Mouse (Mus musculus): Measurements from ENCODE around the gene Ifitm1. TPM values are rescaled to one million over a fixed set of nuclear protein-coding genes. Genes with fewer than 3 reads are reported as not detected.
"Not testable (repeated sequence)": the region's sequence is repeated elsewhere in the genome, so short reads cannot be mapped to it uniquely, and the experiment has no call there.

Gene Ifitm1
- polyA plus RNA-seq, 1 experiment from 2014 or later: 20.6 TPM

- Histone ChIP-seq H3K27me3 (replicated peaks) (no peaks in the 10 kb centered on the region), H3K4me1 (peaks cover 5% of the 10 kb centered on the region; the same call in 1 of the 2 replicates), H3K9ac (replicated peaks) (no peak overlapping the region), H3K36me3 (no peaks in the 10 kb centered on the region), H3K9me3 (replicated peaks) (no peaks in the 10 kb centered on the region), H3K27ac (replicated peaks) (no peak overlapping the region), H3K4me2 (no peak overlapping the region), H3K4me3 (replicated peaks) (no peak overlapping the region)
- ATAC-seq (ENCODE audit: low FRiP score): no peak
- 49% methylated on average over 2 of the region's 2 CpGs for WGBS
These were observed 5.6 kb upstream of the Ifitm1 start for GRCm38 (mm10) chr7:140961416-140961815.

- ATAC-seq (ENCODE audit: low FRiP score): no peak
- Histone ChIP-seq H3K27me3 (replicated peaks) (no peaks in the 10 kb centered on the region), H3K4me1 (peaks cover 5% of the 10 kb centered on the region; the same call in 1 of the 2 replicates), H3K27ac (replicated peaks) (no peak overlapping the region), H3K36me3 (no peaks in the 10 kb centered on the region), H3K4me2 (no peak overlapping the region), H3K9me3 (replicated peaks) (no peaks in the 10 kb centered on the region), H3K9ac (replicated peaks) (no peak overlapping the region), H3K4me3 (replicated peaks) (no peak overlapping the region)
- 47% methylated on average over 2 of the region's 2 CpGs for whole genome bisulfite sequencing
These were observed 4.3 kb upstream of the Ifitm1 start for GRCm38 (mm10) chr7:140962733-140963132.

- H3K4me1 ChIP-seq: no peaks in the 10 kb centered on the region
- H3K36me3 ChIP-seq: no peaks in the 10 kb centered on the region
- no peak overlapping the region for H3K9ac ChIP-seq (replicated peaks)
- 0 out of 2 replicates have a peak overlapping the region, but pooled peaks have one; percentile 13 for H3K4me2 ChIP-seq
- no peaks in the 10 kb centered on the region for H3K27me3 ChIP-seq (replicated peaks)
- H3K27ac ChIP-seq (replicated peaks): no peak overlapping the region
- no peaks in the 10 kb centered on the region for H3K9me3 ChIP-seq (replicated peaks)
- no peak overlapping the region for H3K4me3 ChIP-seq (replicated peaks)
- no peak for ATAC-seq (ENCODE audit: low FRiP score)
- WGBS: 8% methylated on average over 14 of the region's 14 CpGs
These were observed 1.0 kb downstream of the Ifitm1 start for GRCm38 (mm10) chr7:140967862-140968591.

DNA sequence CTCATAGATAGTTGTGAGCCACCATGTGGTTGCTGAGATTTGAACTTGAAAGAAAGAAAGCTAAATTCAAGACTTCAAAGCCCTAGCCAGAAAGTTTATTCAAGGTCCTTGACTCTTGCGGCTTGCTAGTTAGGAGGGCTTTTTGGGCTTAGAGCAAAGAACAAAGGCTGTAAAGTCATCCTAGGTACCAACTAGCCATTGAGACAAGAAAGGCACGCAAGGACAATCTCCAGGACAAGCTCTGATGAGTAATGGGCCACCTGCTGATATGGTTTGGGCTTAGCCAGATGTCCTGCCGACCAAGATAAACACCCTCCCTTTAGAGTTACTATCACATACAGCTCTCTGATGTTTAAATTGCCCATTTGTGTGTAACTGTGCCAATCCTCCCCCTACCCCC, 1.7 kb downstream of the Ifitm1 start:
- H3K4me2 ChIP-seq; H3K4me3 ChIP-seq (replicated peaks); ATAC-seq (ENCODE audit: low FRiP score); H3K9ac ChIP-seq (replicated peaks); H3K27ac ChIP-seq (replicated peaks); H3K9me3 ChIP-seq (replicated peaks); H3K36me3 ChIP-seq; H3K27me3 ChIP-seq (replicated peaks); H3K4me1 ChIP-seq: not testable (repeated sequence)
- 26% methylated on average over 3 of the region's 3 CpGs for WGBS

GRCm38 (mm10) chr7:140970931-140971330, 3.9 kb downstream of the Ifitm1 start:
- Histone ChIP-seq H3K4me2 (no peak overlapping the region), H3K4me3 (replicated peaks) (no peak overlapping the region), H3K9ac (replicated peaks) (no peak overlapping the region), H3K27ac (replicated peaks) (no peak overlapping the region), H3K4me1 (peaks cover 10% of the 10 kb centered on the region; the same call in 1 of the 2 replicates), H3K36me3 (no peaks in the 10 kb centered on the region), H3K27me3 (replicated peaks) (0 out of 2 replicates have a peak, but pooled peaks cover 3% of the 10 kb centered on the region), H3K9me3 (replicated peaks) (no peaks in the 10 kb centered on the region)
- no peak for ATAC-seq (ENCODE audit: low FRiP score)
- WGBS: 50% methylated on average over 7 of the region's 7 CpGs

- Histone ChIP-seq H3K27ac (replicated peaks) (no peak overlapping the region), H3K36me3 (no peaks in the 10 kb centered on the region), H3K27me3 (replicated peaks) (0 out of 2 replicates have a peak, but pooled peaks cover 3% of the 10 kb centered on the region), H3K9me3 (replicated peaks) (no peaks in the 10 kb centered on the region), H3K4me3 (replicated peaks) (no peak overlapping the region), H3K4me2 (no peak overlapping the region), H3K4me1 (peaks cover 10% of the 10 kb centered on the region; the same call in 1 of the 2 replicates), H3K9ac (replicated peaks) (no peak overlapping the region)
- WGBS: 85% methylated on average over 8 of the region's 8 CpGs
- ATAC-seq (ENCODE audit: low FRiP score): no peak
These were observed 4.6 kb downstream of the Ifitm1 start for GRCm38 (mm10) chr7:140971479-140972171.

DNA sequence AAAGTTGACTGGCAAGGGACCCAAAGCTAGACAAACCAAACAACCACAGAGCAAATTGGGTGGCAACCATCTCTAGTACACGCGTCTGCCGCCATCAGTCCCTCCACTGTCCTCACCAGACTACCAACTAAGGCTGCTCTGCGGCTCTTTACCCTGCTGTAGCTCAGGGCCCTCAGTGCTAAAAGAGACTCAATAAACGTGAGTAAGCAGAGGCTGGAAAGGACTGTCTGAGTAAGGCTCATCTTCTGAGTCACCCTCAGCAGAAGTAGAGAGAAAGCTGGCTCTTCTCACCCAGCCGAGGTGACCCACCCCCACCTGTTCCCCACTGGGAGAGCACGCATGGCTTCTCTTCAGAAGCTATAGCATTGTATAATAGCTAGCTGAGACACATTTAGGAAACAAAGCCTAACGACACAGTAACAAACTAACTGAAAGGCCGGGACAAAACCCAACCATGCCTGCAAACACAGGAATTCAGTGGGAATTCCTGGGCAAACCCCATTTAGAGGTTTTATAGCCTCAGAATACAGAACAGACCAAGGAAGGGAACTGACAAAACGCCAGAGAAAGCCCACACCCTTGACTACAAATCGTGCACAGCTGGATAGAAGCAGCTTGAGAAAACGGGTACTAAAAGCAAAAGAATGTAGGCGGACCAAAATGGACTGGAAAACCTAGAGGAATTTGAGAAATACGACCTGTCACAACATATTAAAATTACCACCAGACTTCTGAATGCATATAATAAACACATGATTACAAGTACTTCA, 6.6 kb downstream of the Ifitm1 start:
- no peaks in the 10 kb centered on the region for H3K9me3 ChIP-seq (replicated peaks)
- ATAC-seq (ENCODE audit: low FRiP score): no peak
- H3K4me3 ChIP-seq (replicated peaks): no peak overlapping the region
- no peak overlapping the region for H3K4me2 ChIP-seq
- H3K9ac ChIP-seq (replicated peaks): no peak overlapping the region
- 10% methylated on average over 14 of the region's 14 CpGs for WGBS
- no peaks in the 10 kb centered on the region for H3K36me3 ChIP-seq
- no peak overlapping the region for H3K27ac ChIP-seq (replicated peaks)
- H3K27me3 ChIP-seq (replicated peaks): 0 out of 2 replicates have a peak, but pooled peaks cover 3% of the 10 kb centered on the region
- peaks cover 10% of the 10 kb centered on the region; the same call in 1 of the 2 replicates for H3K4me1 ChIP-seq

DNA sequence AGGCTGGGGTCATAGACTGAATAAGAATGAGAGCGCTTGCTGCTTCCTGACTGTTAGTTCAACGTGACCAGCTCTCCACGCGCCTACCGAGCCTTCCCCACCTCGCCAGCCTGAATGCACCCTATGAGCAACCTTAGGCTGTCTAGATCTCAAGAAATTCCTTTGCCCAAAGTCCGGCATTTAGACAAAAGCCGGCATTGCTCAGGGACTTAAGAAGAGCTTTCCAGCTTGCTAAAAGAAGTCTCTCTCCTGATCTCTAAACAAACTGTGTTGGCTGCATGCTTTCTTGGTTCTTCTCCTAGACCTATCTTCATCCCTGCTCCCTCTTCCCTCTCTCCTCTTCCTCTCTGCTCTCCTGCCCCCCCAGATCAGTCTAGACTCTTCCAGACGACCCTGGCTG, 7.9 kb downstream of the Ifitm1 start:
- Histone ChIP-seq H3K4me1 (peaks cover 10% of the 10 kb centered on the region; the same call in 1 of the 2 replicates), H3K36me3 (no peaks in the 10 kb centered on the region), H3K9ac (replicated peaks) (no peak overlapping the region), H3K4me2 (no peak overlapping the region), H3K9me3 (replicated peaks) (no peaks in the 10 kb centered on the region), H3K27me3 (replicated peaks) (0 out of 2 replicates have a peak, but pooled peaks cover 3% of the 10 kb centered on the region), H3K27ac (replicated peaks) (no peak overlapping the region), H3K4me3 (replicated peaks) (no peak overlapping the region)
- ATAC-seq (ENCODE audit: low FRiP score): no peak
- WGBS: 26% methylated on average over 9 of the region's 9 CpGs

DNA sequence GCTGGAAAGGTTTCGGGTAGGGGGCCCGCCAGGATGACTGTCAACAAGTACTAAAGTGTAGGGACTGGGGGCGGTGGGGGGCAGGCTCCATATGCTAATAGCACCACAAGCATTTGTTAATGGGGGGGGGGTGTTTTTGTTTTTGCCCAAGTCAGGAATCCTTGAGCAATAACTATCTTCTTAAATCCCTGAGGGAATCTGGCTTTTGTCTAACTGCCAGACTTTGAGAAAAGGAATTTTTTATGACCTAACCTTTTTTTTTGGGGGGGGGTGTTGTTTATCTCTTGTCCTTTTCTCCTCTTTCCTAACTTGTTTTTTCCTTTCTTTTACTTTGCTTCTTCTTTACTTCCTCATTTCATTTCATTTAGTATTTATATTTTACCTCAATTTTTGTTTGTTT, 8.4 kb downstream of the Ifitm1 start:
- 32% methylated on average over 3 of the region's 3 CpGs for WGBS

GRCm38 (mm10) chr7:140976720-140977119, 9.7 kb downstream of the Ifitm1 start:
- H3K27me3 ChIP-seq (replicated peaks); H3K9ac ChIP-seq (replicated peaks); H3K9me3 ChIP-seq (replicated peaks); H3K4me2 ChIP-seq; H3K36me3 ChIP-seq; H3K4me3 ChIP-seq (replicated peaks); H3K27ac ChIP-seq (replicated peaks); ATAC-seq (ENCODE audit: low FRiP score): not testable (repeated sequence)
- peaks cover 10% of the 10 kb centered on the region; the same call in 1 of the 2 replicates for H3K4me1 ChIP-seq
- 93% methylated on average over 9 of the region's 9 CpGs for WGBS

More for the DNA sequence above, 8.4 kb downstream of the Ifitm1 start:
- Histone ChIP-seq H3K4me1 (peaks cover 10% of the 10 kb centered on the region; the same call in 1 of the 2 replicates), H3K36me3 (no peaks in the 10 kb centered on the region), H3K9ac (replicated peaks) (no peak overlapping the region), H3K4me3 (replicated peaks) (no peak overlapping the region), H3K9me3 (replicated peaks) (no peaks in the 10 kb centered on the region), H3K27me3 (replicated peaks) (0 out of 2 replicates have a peak, but pooled peaks cover 3% of the 10 kb centered on the region), H3K27ac (replicated peaks) (no peak overlapping the region), H3K4me2 (no peak overlapping the region)
- ATAC-seq (ENCODE audit: low FRiP score): no peak

- no peak overlapping the region for H3K4me3 ChIP-seq (replicated peaks)
- H3K27me3 ChIP-seq (replicated peaks): no peaks in the 10 kb centered on the region
- no peaks in the 10 kb centered on the region for H3K4me1 ChIP-seq
- H3K27ac ChIP-seq (replicated peaks): no peak overlapping the region
- H3K36me3 ChIP-seq: no peaks in the 10 kb centered on the region
- no peak overlapping the region for H3K4me2 ChIP-seq
- H3K9me3 ChIP-seq (replicated peaks): no peaks in the 10 kb centered on the region
- no peak for ATAC-seq (ENCODE audit: low FRiP score)
- no peak overlapping the region for H3K9ac ChIP-seq (replicated peaks)
- WGBS: 94% methylated on average over 8 of the region's 8 CpGs
These were observed 14.7 kb downstream of the Ifitm1 start for GRCm38 (mm10) chr7:140981704-140982103.
